Mouse (Mus musculus) thymus, adult 2 months (tissue): ENCODE measurements around the gene Car11.

Experiments used
- CTCF ChIP-seq: fragments of 200-500 bp; IDR thresholded peaks from 2 replicates; pipeline ENCODE4 v1.5.1; 2012; ENCODE audit warnings: mild to moderate bottlenecking, control low read depth, low read length, moderate library complexity, borderline replicate concordance; ENCODE audit not compliant: control insufficient read depth, poor library complexity, insufficient read depth; ENCODE audit errors: extremely low read depth
- POLR2A ChIP-seq: fragments of 200-500 bp; IDR thresholded peaks from 2 replicates; pipeline ENCODE4 v1.6.1; 2012; ENCODE audit warnings: mild to moderate bottlenecking, low read length, control low read depth, moderate library complexity; ENCODE audit not compliant: control insufficient read depth, poor library complexity, insufficient read depth; ENCODE audit errors: extremely low read depth

GRCm38 (mm10) chr7:45692364-45692763, 7.3 kb upstream of the Car11 start:
- TF ChIP-seq CTCF, result no peak
- TF ChIP-seq POLR2A, result no peak
